Mouse (Mus musculus) brain, embryonic 14.5 days (tissue): ENCODE measurements around the gene Runx3. TPM values are rescaled to one million over a fixed set of nuclear protein-coding genes. Genes with fewer than 3 reads are reported as not detected.
A peak's percentile ranks its signal among the peaks of the same experiment; 100 is the strongest.

Source experiments
- DNase-seq: peaks from one replicate; pipeline ENCODE4 v3.0.0-alpha.2; 2011; ENCODE audit warnings: low read depth
- CTCF ChIP-seq: fragments of 200-500 bp; IDR thresholded peaks from 2 replicates; pipeline ENCODE4 v1.5.1; 2012; ENCODE audit warnings: inconsistent platforms, mild to moderate bottlenecking, moderate library complexity, borderline replicate concordance; ENCODE audit not compliant: insufficient read depth, insufficient read length; ENCODE audit errors: extremely low read depth
- POLR2A ChIP-seq: fragments of 200-500 bp; IDR thresholded peaks from 2 replicates; pipeline ENCODE4 v1.6.1; 2012; ENCODE audit warnings: mild to moderate bottlenecking, inconsistent platforms, borderline replicate concordance; ENCODE audit not compliant: poor library complexity, insufficient read depth, insufficient read length, severe bottlenecking; ENCODE audit errors: extremely low read depth
- polyA plus RNA-seq: library from polyadenylated mRNA; depleted of rRNA; stranded (reverse); fragments of >200 nt; gene quantifications from 2 replicates; pipeline ENCODE4 v1.2.3, GENCODE M21; 2012

The Runx3 gene
- polyA plus RNA-seq, 1 experiment, result 0.40 TPM

- no peak for TF ChIP-seq CTCF
- no peak for TF ChIP-seq POLR2A
- no peak for DNase-seq
Observed at GRCm38 (mm10) chr4:135197857-135198256, 77.4 kb downstream of the Runx3 start.

DNA sequence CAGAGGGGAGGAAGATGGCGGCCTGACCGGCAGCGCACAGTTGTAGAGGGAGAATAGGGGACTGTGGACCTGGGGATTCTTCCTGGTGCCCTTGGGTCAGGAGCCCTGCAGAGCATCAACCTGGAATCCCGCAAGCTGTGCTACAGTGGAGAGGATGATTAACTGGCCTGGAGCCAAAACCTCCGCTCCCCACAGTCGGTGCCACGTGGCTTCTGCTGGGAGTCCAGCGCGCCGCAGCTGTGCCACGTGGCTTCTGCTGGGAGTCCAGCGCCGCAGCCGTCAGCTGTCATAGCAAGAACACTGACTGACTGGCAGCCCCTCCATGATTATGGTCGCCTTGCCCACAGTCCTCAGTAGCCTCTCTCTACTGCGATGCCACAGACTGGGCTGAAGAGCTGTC, 81.3 kb downstream of the Runx3 start:
- TF ChIP-seq POLR2A (no peak), CTCF (no peak)
- DNase-seq, result peak; percentile 54

DNA sequence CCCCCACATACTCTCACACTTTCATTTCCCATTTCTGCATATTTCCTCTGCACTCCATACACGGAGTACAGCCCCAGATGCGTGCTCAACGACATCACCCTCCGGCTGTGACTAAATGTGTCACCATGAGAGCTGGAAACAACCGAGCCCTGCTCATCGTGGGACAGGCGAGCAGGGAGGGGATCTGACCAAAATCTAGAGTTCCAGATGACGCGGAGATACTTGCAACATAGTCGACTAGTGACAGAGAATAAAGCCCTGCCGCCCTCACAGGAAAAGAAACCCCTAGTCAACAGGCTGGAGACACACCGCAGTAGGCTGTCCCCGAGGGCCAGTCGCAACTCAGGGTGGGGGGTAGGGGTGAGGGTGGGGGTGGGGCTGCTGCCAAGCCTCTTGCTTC, 82.8 kb downstream of the Runx3 start:
- TF ChIP-seq CTCF, result no peak
- TF ChIP-seq POLR2A, result no peak
- DNase-seq, result no peak

- DNase-seq, result no peak
- no peak for TF ChIP-seq POLR2A
- no peak for TF ChIP-seq CTCF
Observed at GRCm38 (mm10) chr4:135203806-135204560, 83.5 kb downstream of the Runx3 start.

DNA sequence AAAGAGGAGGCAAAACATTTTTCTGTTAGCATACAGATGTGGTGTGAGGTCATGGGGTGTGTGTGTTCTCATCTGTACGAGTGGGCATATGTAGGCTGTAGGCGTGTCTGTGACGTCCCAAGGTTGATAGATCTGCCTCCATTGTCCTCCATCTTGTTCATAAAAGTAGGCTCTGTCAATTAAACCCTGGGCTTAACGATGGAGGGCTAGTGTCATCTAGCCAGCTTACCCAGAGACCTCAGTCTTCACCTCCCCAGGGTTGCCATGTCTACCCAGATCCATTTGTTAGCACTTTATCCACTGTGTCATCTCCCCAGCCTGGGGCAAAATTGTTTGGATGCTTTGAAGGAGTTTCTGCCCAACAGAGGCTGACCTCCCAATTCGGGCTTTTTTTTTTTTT, 84.2 kb downstream of the Runx3 start:
- TF ChIP-seq POLR2A, result no peak
- no peak for TF ChIP-seq CTCF
- DNase-seq, result no peak

- TF ChIP-seq POLR2A, result no peak
- no peak for TF ChIP-seq CTCF
- no peak for DNase-seq
Observed at GRCm38 (mm10) chr4:135205254-135205653, 84.8 kb downstream of the Runx3 start.

- peak; percentile 89 for DNase-seq
- TF ChIP-seq CTCF, result peak; percentile 95
- no peak for TF ChIP-seq POLR2A
Observed at GRCm38 (mm10) chr4:135205711-135206600, 85.5 kb downstream of the Runx3 start.

DNA sequence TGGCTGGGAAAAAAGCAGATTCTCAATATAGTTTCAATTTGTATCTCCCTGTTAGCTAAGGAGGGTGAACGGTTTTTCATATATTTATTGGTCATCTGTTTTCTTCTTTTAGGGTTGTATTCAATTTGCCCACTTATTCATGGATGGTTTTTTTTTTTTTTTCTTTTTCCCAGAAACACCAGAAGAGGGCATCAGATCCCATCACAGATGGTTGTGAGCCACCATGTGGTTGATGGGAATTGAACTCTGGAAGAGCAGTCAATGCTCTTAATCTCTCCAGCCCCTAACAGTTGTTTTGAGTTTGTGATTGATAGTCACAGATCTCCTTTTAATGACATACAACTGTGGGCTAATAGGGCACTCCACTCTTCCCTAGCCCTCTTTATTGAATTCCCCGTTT, 89.4 kb downstream of the Runx3 start:
- no peak for DNase-seq
- TF ChIP-seq CTCF (no peak), POLR2A (no peak)

DNA sequence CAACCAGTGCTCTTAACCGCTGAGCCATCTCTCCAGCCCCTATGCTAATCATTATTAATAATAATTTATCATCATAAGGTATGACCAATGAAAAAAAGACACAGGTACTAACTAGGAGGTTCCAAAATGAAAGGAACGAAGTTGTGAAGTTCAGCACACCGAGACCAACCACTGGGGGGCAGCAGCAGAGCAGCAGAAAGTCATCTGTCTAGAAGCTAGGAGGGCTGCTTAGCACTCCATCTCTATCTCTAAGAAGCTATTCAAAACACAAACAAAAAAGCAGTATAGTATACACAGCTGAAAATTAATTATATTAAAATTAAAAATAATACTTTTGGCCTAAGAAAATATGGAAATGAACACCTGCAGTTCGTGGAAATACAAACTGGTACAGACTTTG, 99.2 kb downstream of the Runx3 start:
- DNase-seq, result peak; percentile 88
- peak; percentile 91 for TF ChIP-seq CTCF
- no peak for TF ChIP-seq POLR2A

- TF ChIP-seq POLR2A, result no peak
- TF ChIP-seq CTCF, result no peak
- no peak for DNase-seq
Observed at GRCm38 (mm10) chr4:135220641-135221040, 100.2 kb downstream of the Runx3 start.

DNA sequence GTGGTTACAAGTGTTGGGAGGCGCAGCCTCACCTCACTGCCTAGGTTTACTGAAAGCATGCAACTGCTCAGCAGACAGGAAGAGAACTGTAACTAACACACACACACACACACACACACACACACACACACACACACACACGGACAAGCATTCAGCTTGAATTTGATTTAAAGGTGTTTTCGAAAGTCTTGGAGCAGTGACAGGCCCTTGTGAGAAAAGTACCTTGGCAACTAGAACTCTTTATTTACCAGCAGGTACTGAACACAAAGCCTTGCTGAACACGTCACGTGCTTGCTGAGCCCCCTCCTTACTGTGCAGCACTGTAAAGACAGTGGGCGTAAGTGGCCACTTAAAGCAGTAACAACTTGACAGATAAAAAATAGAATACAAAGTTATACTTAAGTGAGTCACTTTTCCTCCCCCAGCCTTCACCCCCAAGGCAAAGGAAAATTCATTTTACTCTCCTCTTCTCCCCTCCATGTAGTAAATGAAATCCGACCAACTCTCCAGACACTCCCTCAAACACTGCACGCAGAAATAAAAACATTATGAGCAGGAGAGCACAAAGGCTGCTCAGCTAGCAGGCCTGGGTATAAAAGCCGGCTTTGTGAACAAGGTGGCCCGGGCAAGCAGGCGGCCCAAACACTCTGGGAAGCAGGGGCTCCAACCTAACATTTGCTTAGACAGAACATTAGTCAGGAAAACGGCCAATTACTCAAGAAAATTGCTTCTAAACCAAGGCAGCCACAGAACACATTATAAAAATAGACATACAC, 101.4 kb downstream of the Runx3 start:
- TF ChIP-seq CTCF (no peak), POLR2A (no peak)

More for the DNA sequence above, 101.4 kb downstream of the Runx3 start:
- no peak for DNase-seq
